Mouse (Mus musculus): ENCODE measurements around the gene Hist1h2bm. TPM values are rescaled to one million over a fixed set of nuclear protein-coding genes. Genes with fewer than 3 reads are reported as not detected.
"Not testable (repeated sequence)": the region's sequence is repeated elsewhere in the genome, so short reads cannot be mapped to it uniquely, and the experiment has no call there.

The Hist1h2bm gene
- polyA plus RNA-seq, 1 experiment from 2014 or later: 6.3 TPM

DNA sequence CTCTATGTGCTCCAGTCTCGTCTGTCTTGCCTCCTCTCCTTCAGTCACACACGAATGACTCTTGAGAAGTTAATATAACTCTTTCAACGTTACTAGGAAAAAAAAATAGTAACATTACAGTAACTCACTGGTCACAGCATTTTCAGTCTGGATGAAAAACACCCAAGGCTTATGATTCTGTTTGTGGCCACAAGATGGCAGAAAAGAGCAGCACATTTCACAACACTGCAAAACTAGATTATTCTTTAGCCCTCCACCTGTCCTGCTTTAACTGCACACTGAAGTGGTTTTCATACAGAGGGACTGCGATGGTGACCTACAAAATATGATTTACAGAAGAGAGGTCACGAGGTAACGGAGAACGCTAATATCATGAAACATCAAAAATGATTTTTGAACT is 7.1 kb upstream of the Hist1h2bm start:
- DNase-seq (ENCODE audit: low spot score): peak; percentile 81
- WGBS: 1% methylated on average over 7 of the region's 7 CpGs
- Histone ChIP-seq H3K4me2 (ENCODE audit: low read depth, low read length) (peak overlapping the region; percentile 70), H3K27ac (replicated peaks; ENCODE audit: low read depth, low read length) (peak overlapping the region; percentile 86), H3K9me3 (replicated peaks; ENCODE audit: control insufficient read depth, low read length) (no peaks in the 10 kb centered on the region), H3K27me3 (ENCODE audit: control insufficient read depth, insufficient read depth, low read length) (no peaks in the 10 kb centered on the region), H3K36me3 (replicated peaks; ENCODE audit: control insufficient read depth, insufficient read depth, low read depth, low read length) (no peaks in the 10 kb centered on the region), H3K9ac (replicated peaks; ENCODE audit: low read length) (peak overlapping the region; percentile 73), H3K4me1 (ENCODE audit: control insufficient read depth, insufficient read depth, low read length) (no peaks in the 10 kb centered on the region), H3K4me3 (ENCODE audit: low read depth, low read length) (peak overlapping the region; percentile 50)
- no peak for ATAC-seq (replicated peaks; ENCODE audit: insufficient number of reproducible peaks, low FRiP score, low TSS enrichment, low read depth)

DNA sequence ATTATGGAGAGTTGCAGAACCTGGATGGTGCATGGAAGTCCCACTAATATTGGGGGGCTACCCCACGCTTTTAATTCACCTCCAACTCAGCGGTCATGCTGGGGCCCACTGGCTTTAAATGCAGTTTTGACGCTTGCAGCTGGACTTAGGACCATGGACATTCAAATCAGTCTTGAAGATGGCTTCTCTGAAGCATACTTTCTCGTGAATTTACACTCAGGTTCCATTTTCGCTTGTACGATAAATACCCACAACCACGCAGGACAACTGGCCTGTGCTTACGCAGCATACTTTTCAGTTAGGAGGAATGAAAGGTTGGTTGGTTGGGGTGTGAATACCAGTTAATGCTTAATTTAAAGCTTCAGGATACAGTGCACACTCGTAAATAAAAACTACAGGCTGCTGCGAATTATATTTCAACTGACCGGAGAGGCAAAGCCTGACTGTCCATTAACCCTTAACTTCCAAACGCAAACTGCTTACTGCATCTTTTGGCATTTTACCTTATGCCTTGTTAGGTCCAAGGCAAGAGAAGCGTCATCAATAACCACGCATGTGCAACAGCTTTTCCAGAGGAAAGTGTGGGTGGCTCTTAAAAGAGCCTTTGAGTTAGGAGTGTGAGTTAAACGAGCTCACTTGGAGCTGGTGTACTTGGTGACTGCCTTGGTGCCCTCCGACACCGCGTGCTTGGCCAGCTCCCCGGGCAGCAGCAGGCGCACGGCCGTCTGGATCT is 6.5 kb upstream of the Hist1h2bm start:
- ATAC-seq (replicated peaks; ENCODE audit: insufficient number of reproducible peaks, low FRiP score, low TSS enrichment, low read depth) (no peak), DNase-seq (ENCODE audit: low spot score) (peak; percentile 58)
- Histone ChIP-seq H3K4me2 (ENCODE audit: low read depth, low read length) (peak overlapping the region; percentile 70), H3K9me3 (replicated peaks; ENCODE audit: control insufficient read depth, low read length) (no peaks in the 10 kb centered on the region), H3K36me3 (replicated peaks; ENCODE audit: control insufficient read depth, insufficient read depth, low read depth, low read length) (no peaks in the 10 kb centered on the region), H3K27me3 (ENCODE audit: control insufficient read depth, insufficient read depth, low read length) (no peaks in the 10 kb centered on the region), H3K9ac (replicated peaks; ENCODE audit: low read length) (peak overlapping the region; percentile 73), H3K27ac (replicated peaks; ENCODE audit: low read depth, low read length) (peak overlapping the region; percentile 86), H3K4me1 (ENCODE audit: control insufficient read depth, insufficient read depth, low read length) (no peaks in the 10 kb centered on the region), H3K4me3 (ENCODE audit: low read depth, low read length) (peak overlapping the region; percentile 50)
- WGBS: 1% methylated on average over 21 of the region's 22 CpGs

- H3K27ac ChIP-seq (replicated peaks; ENCODE audit: low read depth, low read length): peak within 1 kb of the TSS; percentile 96
- H3K4me1 ChIP-seq (ENCODE audit: control insufficient read depth, insufficient read depth, low read length); H3K36me3 ChIP-seq (replicated peaks; ENCODE audit: control insufficient read depth, insufficient read depth, low read depth, low read length); H3K9me3 ChIP-seq (replicated peaks; ENCODE audit: control insufficient read depth, low read length); H3K27me3 ChIP-seq (ENCODE audit: control insufficient read depth, insufficient read depth, low read length): not testable (repeated sequence)
- peak within 1 kb of the TSS; percentile 85 for H3K9ac ChIP-seq (replicated peaks; ENCODE audit: low read length)
- H3K4me2 ChIP-seq (ENCODE audit: low read depth, low read length): peak within 1 kb of the TSS; percentile 82
- DNase-seq (ENCODE audit: low spot score) (peak; percentile 96), ATAC-seq (replicated peaks; ENCODE audit: insufficient number of reproducible peaks, low FRiP score, low TSS enrichment, low read depth) (peak; percentile 90)
- 0% methylated on average over 23 of the region's 50 CpGs for WGBS
- H3K4me3 ChIP-seq (ENCODE audit: low read depth, low read length): peak within 1 kb of the TSS; percentile 50
These were observed 5.8 kb upstream of the Hist1h2bm start, which contains the start of the genes Hist1h2bl and Hist1h2ai for GRCm38 (mm10) chr13:21715864-21716539. Hist1h2bl (minus strand) TSS chr13:21716143. Hist1h2ai (plus strand) TSS chr13:21716422.

- H3K4me3 ChIP-seq (ENCODE audit: low read depth, low read length): peak overlapping the region; percentile 50
- not testable (repeated sequence) for H3K9me3 ChIP-seq (replicated peaks; ENCODE audit: control insufficient read depth, low read length); H3K27me3 ChIP-seq (ENCODE audit: control insufficient read depth, insufficient read depth, low read length); H3K36me3 ChIP-seq (replicated peaks; ENCODE audit: control insufficient read depth, insufficient read depth, low read depth, low read length); H3K4me1 ChIP-seq (ENCODE audit: control insufficient read depth, insufficient read depth, low read length)
- H3K27ac ChIP-seq (replicated peaks; ENCODE audit: low read depth, low read length): peak overlapping the region; percentile 96
- DNase-seq (ENCODE audit: low spot score) (peak; percentile 71), ATAC-seq (replicated peaks; ENCODE audit: insufficient number of reproducible peaks, low FRiP score, low TSS enrichment, low read depth) (peak; percentile 3)
- H3K4me2 ChIP-seq (ENCODE audit: low read depth, low read length): peak overlapping the region; percentile 82
- WGBS: under 1% methylated on average over 9 of the region's 38 CpGs
- peak overlapping the region; percentile 85 for H3K9ac ChIP-seq (replicated peaks; ENCODE audit: low read length)
These were observed 5.1 kb upstream of the Hist1h2bm start for GRCm38 (mm10) chr13:21716540-21717391.

DNA sequence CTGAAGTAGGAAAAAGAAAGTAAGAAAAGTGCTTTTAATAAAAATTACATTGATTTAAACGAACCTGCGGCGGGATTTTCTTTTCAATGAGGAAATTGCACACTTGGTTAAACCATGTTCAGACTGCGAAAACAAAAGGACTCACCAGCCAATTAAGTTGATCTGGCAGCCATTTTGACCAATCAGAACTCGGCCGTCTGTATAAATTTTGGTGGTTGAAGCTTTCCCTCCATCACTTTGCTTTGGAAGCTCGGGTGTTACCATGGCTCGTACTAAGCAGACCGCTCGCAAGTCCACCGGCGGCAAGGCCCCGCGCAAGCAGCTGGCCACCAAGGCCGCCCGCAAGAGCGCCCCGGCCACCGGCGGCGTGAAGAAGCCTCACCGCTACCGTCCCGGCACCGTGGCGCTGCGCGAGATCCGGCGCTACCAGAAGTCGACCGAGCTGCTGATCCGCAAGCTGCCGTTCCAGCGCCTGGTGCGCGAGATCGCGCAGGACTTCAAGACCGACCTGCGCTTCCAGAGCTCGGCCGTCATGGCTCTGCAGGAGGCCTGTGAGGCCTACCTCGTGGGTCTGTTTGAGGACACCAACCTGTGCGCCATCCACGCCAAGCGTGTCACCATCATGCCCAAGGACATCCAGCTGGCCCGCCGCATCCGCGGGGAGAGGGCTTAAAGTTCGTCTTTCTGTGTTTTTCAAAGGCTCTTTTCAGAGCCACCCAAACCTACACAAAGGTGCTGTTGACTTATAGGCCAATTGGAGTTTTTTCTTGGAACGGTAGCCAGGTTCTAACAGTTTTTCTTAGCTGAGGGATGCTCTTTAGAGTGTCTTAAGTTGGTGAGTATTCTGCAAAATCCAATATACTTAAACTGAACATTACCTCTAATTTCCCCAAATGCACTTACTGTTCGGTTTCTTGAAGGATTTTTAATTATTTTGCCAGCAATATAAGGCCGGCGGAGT is 4.2 kb upstream of the Hist1h2bm start, which contains the start of gene Hist1h3h:
Hist1h3h (plus strand) TSS at position 263 of the 961 bp plus-strand sequence.
- WGBS: under 1% methylated on average over 28 of the region's 56 CpGs

GRCm38 (mm10) chr13:21718381-21719080 is 3.3 kb upstream of the Hist1h2bm start:
- Histone ChIP-seq H3K4me2 (ENCODE audit: low read depth, low read length) (peak overlapping the region; percentile 70), H3K4me3 (ENCODE audit: low read depth, low read length) (peak overlapping the region; percentile 50), H3K27ac (replicated peaks; ENCODE audit: low read depth, low read length) (peak overlapping the region; percentile 89), H3K9me3 (replicated peaks; ENCODE audit: control insufficient read depth, low read length) (no peaks in the 10 kb centered on the region), H3K9ac (replicated peaks; ENCODE audit: low read length) (peak overlapping the region; percentile 78), H3K36me3 (replicated peaks; ENCODE audit: control insufficient read depth, insufficient read depth, low read depth, low read length) (no peaks in the 10 kb centered on the region), H3K27me3 (ENCODE audit: control insufficient read depth, insufficient read depth, low read length) (no peaks in the 10 kb centered on the region), H3K4me1 (ENCODE audit: control insufficient read depth, insufficient read depth, low read length) (no peaks in the 10 kb centered on the region)
- DNase-seq (ENCODE audit: low spot score): peak; percentile 55
- ATAC-seq (replicated peaks; ENCODE audit: insufficient number of reproducible peaks, low FRiP score, low TSS enrichment, low read depth): no peak
- WGBS: 44% methylated on average over 4 of the region's 4 CpGs

More for the DNA sequence above, 4.2 kb upstream of the Hist1h2bm start, which contains the start of gene Hist1h3h:
- ATAC-seq (replicated peaks; ENCODE audit: insufficient number of reproducible peaks, low FRiP score, low TSS enrichment, low read depth) (peak; percentile 25), DNase-seq (ENCODE audit: low spot score) (peak; percentile 94)
- H3K27me3 ChIP-seq (ENCODE audit: control insufficient read depth, insufficient read depth, low read length); H3K4me1 ChIP-seq (ENCODE audit: control insufficient read depth, insufficient read depth, low read length); H3K9me3 ChIP-seq (replicated peaks; ENCODE audit: control insufficient read depth, low read length); H3K36me3 ChIP-seq (replicated peaks; ENCODE audit: control insufficient read depth, insufficient read depth, low read depth, low read length): not testable (repeated sequence)
- Histone ChIP-seq H3K4me3 (ENCODE audit: low read depth, low read length) (peak within 1 kb of the TSS; percentile 50), H3K9ac (replicated peaks; ENCODE audit: low read length) (peak within 1 kb of the TSS; percentile 85), H3K4me2 (ENCODE audit: low read depth, low read length) (peak within 1 kb of the TSS; percentile 82), H3K27ac (replicated peaks; ENCODE audit: low read depth, low read length) (peak within 1 kb of the TSS; percentile 96)
